Mouse (Mus musculus) c-Kit-negative CD71-positive TER-119-positive erythroid progenitor cells, embryonic 14.5 days (primary cell): ENCODE measurements around the gene Tjap1.

ENCODE experiments used
- DNase-seq: peaks from one replicate; pipeline ENCODE4 v3.0.0-alpha.2; 2013; ENCODE audit warnings: low read depth, low spot score

Tjap1 gene

DNA sequence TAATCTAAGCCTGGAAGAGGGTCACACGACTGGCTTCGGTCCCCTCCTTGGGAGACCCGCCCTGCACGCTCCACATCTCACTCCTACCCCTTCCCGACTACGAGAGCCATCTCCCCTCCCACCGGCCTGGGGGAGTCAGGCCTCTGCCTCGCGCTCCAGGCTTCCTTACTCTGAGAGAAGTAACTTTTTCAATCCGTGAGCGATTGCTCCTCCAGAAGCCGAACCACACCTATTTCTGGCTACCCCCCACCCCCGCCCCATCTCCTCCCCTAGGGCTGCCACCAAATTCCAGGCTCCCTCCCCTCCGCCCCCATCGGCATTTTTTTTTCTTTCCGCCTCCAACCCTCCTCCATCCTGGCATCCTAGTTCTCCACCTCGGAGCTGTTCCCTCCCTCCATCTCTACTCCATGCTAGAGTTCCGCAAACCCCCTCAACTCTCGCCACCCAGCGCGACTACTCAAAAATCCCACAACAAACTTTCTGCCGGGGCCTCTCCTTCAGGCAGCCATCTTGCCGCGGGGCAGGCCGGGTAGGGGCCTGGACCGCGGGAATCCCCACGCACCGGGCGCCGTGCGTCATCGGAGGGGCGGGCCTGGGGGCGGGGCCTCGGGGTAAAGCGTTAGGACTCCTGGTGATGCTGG lies at the start of gene Tjap1:
Gene Tjap1 (minus strand): TSS at position 544 of the 641 bp plus-strand sequence.
- DNase-seq: peak; percentile 75

- DNase-seq: no peak
These were observed 45.9 kb upstream of the Tjap1 start for GRCm38 (mm10) chr17:46328723-46329122.

DNA sequence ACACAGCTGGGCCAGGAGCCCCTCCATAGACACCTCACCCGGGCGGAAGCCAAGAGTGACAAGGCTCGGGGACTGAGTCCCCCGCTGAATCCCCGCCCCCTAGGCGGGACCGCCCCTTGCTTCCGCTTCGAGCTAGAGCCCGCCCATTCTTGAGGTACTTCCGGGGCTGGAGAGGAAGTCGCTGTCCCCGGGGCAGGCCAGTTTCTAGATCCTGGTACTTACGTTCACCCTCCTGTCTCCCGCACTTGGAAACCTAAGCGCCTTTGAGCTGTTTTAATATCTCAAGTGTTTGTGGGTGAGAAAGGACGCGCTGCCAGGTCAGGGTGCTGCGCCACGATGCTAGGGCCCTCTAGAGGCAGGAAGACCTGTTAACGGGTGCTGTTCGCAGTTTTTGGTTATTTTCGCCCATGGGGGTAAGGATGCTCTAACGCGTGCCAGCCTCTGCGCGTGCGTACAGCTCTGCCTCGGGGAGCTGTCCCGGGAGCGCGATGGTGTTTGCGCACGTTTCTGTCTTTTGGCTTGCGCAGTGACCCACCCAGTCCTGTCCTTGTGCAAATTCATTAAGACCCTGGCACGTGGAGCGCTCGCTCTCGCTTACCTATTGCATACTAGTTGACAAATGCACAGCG lies 45.2 kb upstream of the Tjap1 start, which contains the start of gene Abcc10:
Gene Abcc10 (minus strand): TSS at position 447 of the 629 bp plus-strand sequence.
- DNase-seq: peak; percentile 86

GRCm38 (mm10) chr17:46327413-46327905 lies 44.6 kb upstream of the Tjap1 start:
- DNase-seq: no peak

DNA sequence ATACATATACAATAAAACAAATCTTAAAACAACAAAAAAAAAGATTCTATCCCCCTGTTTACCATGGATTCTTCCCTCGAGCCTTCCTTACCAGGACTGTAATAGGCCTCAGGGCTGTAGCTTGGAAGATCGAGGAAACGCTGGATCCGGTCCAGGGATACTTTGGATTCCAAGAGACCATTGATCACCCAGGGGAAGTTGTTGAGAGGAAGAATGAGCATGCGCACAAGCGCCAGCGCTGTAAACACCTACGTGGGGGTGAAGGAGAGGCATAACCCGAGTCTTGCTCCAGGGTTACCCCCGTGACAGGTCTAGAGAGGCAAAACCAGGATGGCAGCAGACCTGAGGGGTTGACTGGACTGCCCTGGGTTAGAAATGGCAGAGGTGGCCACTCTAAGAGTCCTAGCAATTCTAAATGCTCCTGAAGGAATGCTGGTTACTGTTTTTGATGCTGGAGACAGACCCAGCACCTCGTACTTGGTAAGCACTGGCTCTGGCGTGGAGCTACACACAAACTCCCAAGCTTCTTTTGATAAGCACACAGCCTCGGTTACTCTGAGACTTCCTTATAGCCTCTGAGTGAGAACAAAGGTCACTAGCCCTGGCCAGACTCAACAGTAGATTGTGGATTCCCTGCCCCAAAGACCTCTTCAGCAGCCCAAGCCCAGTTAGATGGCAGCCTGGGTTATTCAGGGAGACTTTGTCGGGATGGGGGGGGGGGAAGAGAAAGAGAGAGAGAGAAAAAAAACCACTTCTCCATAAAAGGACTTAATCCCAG lies 39.4 kb upstream of the Tjap1 start:
- DNase-seq: no peak

DNA sequence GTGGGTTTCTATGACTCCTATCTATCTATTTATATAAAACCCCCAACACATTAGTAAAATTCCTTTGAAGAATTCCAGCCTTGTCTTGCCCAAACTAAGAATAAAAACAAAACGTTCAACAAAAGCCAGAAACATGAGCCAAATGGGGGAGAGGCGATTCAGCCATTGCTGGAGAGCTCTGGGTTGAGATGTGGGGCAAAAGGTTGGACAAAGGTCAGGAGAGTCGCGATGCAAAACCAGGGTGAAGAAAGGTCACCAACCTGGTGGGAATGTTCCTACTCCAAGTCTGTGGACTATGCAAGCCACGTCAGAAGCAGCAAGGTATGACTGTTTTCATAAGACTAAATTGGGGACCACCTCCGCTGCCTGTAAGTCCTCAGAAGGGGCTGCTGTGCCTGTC lies 37.7 kb upstream of the Tjap1 start:
- no peak for DNase-seq

- DNase-seq: no peak
These were observed 33.0 kb upstream of the Tjap1 start for GRCm38 (mm10) chr17:46315813-46316212.

GRCm38 (mm10) chr17:46313135-46313715 lies 30.4 kb upstream of the Tjap1 start:
- no peak for DNase-seq

- no peak for DNase-seq
These were observed 27.7 kb upstream of the Tjap1 start for GRCm38 (mm10) chr17:46310515-46310914.

- DNase-seq: no peak
These were observed 27.0 kb upstream of the Tjap1 start for GRCm38 (mm10) chr17:46309835-46310234.

- DNase-seq: no peak
These were observed 24.1 kb upstream of the Tjap1 start for GRCm38 (mm10) chr17:46306956-46307355.

DNA sequence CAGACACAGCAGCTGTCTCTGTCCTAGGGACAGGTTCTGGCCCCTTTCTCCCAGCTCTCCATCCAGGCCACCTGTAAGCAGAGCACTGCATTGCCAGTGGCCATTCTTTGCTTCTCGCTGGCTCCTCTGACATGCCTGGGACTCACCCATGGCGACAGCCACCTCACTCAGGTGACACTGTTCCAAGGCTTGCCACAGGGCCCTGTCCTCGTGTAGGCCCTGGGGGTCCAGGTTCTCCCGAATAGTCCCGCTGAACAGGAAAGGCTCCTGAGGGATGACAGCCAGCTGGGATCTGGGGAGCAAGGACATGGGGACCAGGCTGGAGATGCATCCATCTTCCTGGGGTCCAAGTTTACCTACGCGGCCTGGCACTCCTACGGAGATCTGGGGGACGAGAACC lies 21.4 kb upstream of the Tjap1 start:
- no peak for DNase-seq

DNA sequence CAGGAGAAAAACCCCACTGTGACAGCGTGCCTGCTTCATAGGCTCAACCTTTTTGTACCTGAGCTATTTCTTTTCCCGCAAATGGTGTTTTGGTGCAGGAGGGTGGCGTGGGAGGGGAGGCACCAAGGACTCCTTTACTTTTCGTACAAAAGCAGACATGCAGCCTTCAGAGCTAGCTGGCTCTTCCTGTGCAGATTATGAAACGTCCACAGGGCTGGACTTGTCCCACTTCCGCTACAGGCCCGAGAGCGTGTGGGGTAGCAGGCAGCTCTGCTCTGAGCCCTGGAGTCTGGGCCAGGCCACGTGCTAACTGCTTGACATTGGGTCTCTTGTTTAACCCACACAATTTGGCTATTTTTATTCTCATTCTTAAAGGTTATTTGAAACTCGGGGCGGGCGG lies 19.1 kb upstream of the Tjap1 start:
- no peak for DNase-seq

- no peak for DNase-seq
These were observed 15.5 kb upstream of the Tjap1 start for GRCm38 (mm10) chr17:46298220-46298913.

GRCm38 (mm10) chr17:46297364-46298219 lies 14.8 kb upstream of the Tjap1 start, which contains the start of gene Dlk2:
TSS of gene Dlk2 (plus strand) at chr17:46297421.
- DNase-seq: no peak

DNA sequence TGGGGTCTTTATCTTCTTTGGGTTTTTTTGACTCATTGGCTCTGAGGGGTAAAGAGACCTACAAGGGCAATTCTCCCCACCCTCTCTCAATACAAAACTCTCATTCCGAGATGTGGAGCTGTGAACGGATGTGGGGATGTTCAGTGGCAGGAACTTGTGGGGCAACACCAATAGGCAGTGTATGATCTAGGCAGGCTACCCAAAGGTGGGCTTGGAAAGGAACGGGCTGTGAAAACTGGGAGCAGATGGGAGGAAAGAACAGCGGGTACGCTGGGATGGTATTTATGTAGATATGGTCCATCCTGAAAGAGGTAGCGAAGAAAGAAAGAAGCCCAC lies 14.2 kb upstream of the Tjap1 start:
- no peak for DNase-seq

GRCm38 (mm10) chr17:46296601-46297000 lies 13.8 kb upstream of the Tjap1 start:
- no peak for DNase-seq

GRCm38 (mm10) chr17:46287678-46288095 lies 4.9 kb upstream of the Tjap1 start:
- no peak for DNase-seq

GRCm38 (mm10) chr17:46285407-46285806 lies 2.6 kb upstream of the Tjap1 start:
- DNase-seq: no peak

DNA sequence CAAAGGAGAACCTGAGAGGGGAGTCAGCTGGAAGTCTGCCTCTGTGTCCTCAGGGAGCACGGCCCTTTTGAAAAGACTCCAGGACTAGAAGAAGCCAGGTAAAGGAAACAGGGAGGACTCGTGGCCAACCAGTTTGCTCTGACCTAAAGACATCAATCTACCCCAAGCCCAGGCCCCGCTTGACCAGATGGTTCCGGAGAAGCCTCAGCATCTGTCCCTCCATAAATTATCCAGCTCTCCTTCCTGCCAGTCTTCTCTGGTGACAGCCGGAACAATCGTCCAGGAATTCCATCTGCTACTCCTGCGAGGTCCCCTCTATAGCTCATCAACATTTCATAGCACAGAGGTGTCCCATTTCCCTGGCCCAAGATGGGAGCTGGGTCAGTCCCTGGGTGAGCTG lies 1.8 kb upstream of the Tjap1 start:
- no peak for DNase-seq

- DNase-seq: no peak
These were observed 1.1 kb upstream of the Tjap1 start for GRCm38 (mm10) chr17:46283911-46284310.
